Mouse (Mus musculus) C2C12 (cell line): ENCODE data around the gene Prss35. TPM values are rescaled to one million over a fixed set of nuclear protein-coding genes. Genes with fewer than 3 reads are reported as not detected.

Experiments used
- H3K27me3 ChIP-seq: one replicate; pipeline ENCODE4 v1.6.1; 2011; ENCODE audit not compliant: control insufficient read depth, insufficient read depth, insufficient read length
- H3K36me3 ChIP-seq: one replicate; pipeline ENCODE4 v1.6.1; 2011; ENCODE audit not compliant: control insufficient read depth, insufficient read depth
- H3K4me3 ChIP-seq: one replicate; pipeline ENCODE4 v1.5.1; 2011; ENCODE audit warnings: mild to moderate bottlenecking, control low read depth; ENCODE audit not compliant: poor library complexity, insufficient read depth, severe bottlenecking
- H3K79me2 ChIP-seq: one replicate; pipeline ENCODE4 v1.6.1; 2011; ENCODE audit not compliant: control insufficient read depth, insufficient read depth
- H3K79me3 ChIP-seq: one replicate; pipeline ENCODE4 v1.6.1; 2011; ENCODE audit warnings: low read depth, control low read depth
- H3ac ChIP-seq: one replicate; pipeline ENCODE3; 2011; ENCODE audit warnings: low read depth; ENCODE audit not compliant: control insufficient read depth, insufficient read length
- CEBPB ChIP-seq: IDR thresholded peaks from one replicate; pipeline ENCODE4 v1.6.1; 2011; ENCODE audit warnings: low read depth, mild to moderate bottlenecking, control low read depth, moderate library complexity
- CTCF ChIP-seq: IDR thresholded peaks from one replicate; pipeline ENCODE4 v1.5.1; 2011; ENCODE audit not compliant: control insufficient read depth, insufficient read depth, insufficient read length
- FOSL1 ChIP-seq: IDR thresholded peaks from one replicate; pipeline ENCODE4 v1.8.0; 2011; ENCODE audit warnings: mild to moderate bottlenecking, low read length; ENCODE audit not compliant: poor library complexity, insufficient read depth, severe bottlenecking
- MAX ChIP-seq: IDR thresholded peaks from one replicate; pipeline ENCODE4 v1.6.1; 2011; ENCODE audit warnings: mild to moderate bottlenecking, control low read depth
- MYOD1 ChIP-seq: IDR thresholded peaks from one replicate; pipeline ENCODE4 v1.6.1; 2011; ENCODE audit warnings: low read depth; ENCODE audit not compliant: control insufficient read depth, insufficient read length
- MYOG ChIP-seq: IDR thresholded peaks from one replicate; pipeline ENCODE4 v1.6.1; 2011; ENCODE audit not compliant: control insufficient read depth, insufficient read length; ENCODE audit errors: extremely low read depth
- USF1 ChIP-seq: IDR thresholded peaks from one replicate; pipeline ENCODE4 v1.6.1; 2011; ENCODE audit warnings: low read depth, mild to moderate bottlenecking, control low read depth, moderate library complexity
- polyA plus RNA-seq: library from polyadenylated mRNA; unstranded; fragments of >200 nt; fragmentation: generic; extraction: Trizol; gene quantifications from one replicate; pipeline ENCODE4 v1.2.1, GENCODE M21; 2012; ENCODE audit warnings: missing spikeins

The Prss35 gene
- polyA plus RNA-seq, 1 experiment = 0.04 TPM

- no peak for TF ChIP-seq CEBPB
- no peak for TF ChIP-seq FOSL1
- no peak for TF ChIP-seq MYOD1
- TF ChIP-seq USF1 = no peak
- no peak for TF ChIP-seq MAX
- TF ChIP-seq CTCF = no peak
- no peak for TF ChIP-seq MYOG
- H3K36me3 ChIP-seq = no peaks in the 10 kb centered on the region
- H3K79me3 ChIP-seq = no peaks in the 10 kb centered on the region
- H3ac ChIP-seq = no peak overlapping the region
- H3K27me3 ChIP-seq = no peaks in the 10 kb centered on the region
- H3K79me2 ChIP-seq = no peaks in the 10 kb centered on the region
- H3K4me3 ChIP-seq = no peak overlapping the region
Observed at GRCm38 (mm10) chr9:86762477-86763376, 19.3 kb downstream of the Prss35 start.

- Histone ChIP-seq H3K79me2 (no peaks in the 10 kb centered on the region), H3ac (no peak overlapping the region), H3K36me3 (no peaks in the 10 kb centered on the region), H3K27me3 (no peaks in the 10 kb centered on the region), H3K4me3 (no peak overlapping the region), H3K79me3 (no peaks in the 10 kb centered on the region)
- TF ChIP-seq MAX (no peak), CTCF (no peak), USF1 (no peak), MYOD1 (no peak), FOSL1 (no peak), MYOG (no peak), CEBPB (no peak)
Observed at GRCm38 (mm10) chr9:86764002-86764401, 20.6 kb downstream of the Prss35 start.

- Histone ChIP-seq H3K4me3 (no peak overlapping the region), H3K79me2 (no peaks in the 10 kb centered on the region), H3ac (no peak overlapping the region), H3K27me3 (no peaks in the 10 kb centered on the region), H3K79me3 (no peaks in the 10 kb centered on the region), H3K36me3 (no peaks in the 10 kb centered on the region)
- TF ChIP-seq USF1 (no peak), MYOG (no peak)
Observed at GRCm38 (mm10) chr9:86766991-86767390, 23.5 kb downstream of the Prss35 start.

- Histone ChIP-seq H3K36me3 (no peaks in the 10 kb centered on the region), H3ac (no peak overlapping the region), H3K79me2 (no peaks in the 10 kb centered on the region), H3K27me3 (no peaks in the 10 kb centered on the region), H3K79me3 (no peaks in the 10 kb centered on the region), H3K4me3 (no peak overlapping the region)
- TF ChIP-seq CEBPB (no peak), USF1 (no peak), MAX (no peak), CTCF (no peak), FOSL1 (no peak), MYOD1 (no peak), MYOG (no peak)
Observed at GRCm38 (mm10) chr9:86772897-86773296, 29.4 kb downstream of the Prss35 start.

- Histone ChIP-seq H3K27me3 (peaks cover 5% of the 10 kb centered on the region), H3K79me2 (no peaks in the 10 kb centered on the region), H3K79me3 (no peaks in the 10 kb centered on the region), H3ac (no peak overlapping the region), H3K4me3 (no peak overlapping the region), H3K36me3 (no peaks in the 10 kb centered on the region)
- TF ChIP-seq USF1 (no peak), MYOD1 (no peak), FOSL1 (no peak), MAX (no peak), CEBPB (no peak), MYOG (no peak), CTCF (no peak)
Observed at GRCm38 (mm10) chr9:86773996-86774395, 30.5 kb downstream of the Prss35 start.

GRCm38 (mm10) chr9:86775374-86775773, 31.9 kb downstream of the Prss35 start:
- Histone ChIP-seq H3K36me3 (no peaks in the 10 kb centered on the region), H3ac (no peak overlapping the region)
- TF ChIP-seq CTCF (no peak), CEBPB (no peak), MYOD1 (no peak), MYOG (no peak), USF1 (no peak), FOSL1 (no peak), MAX (no peak)

More at GRCm38 (mm10) chr9:86775374-86775773, 31.9 kb downstream of the Prss35 start:
- H3K79me2 ChIP-seq = no peaks in the 10 kb centered on the region
- H3K4me3 ChIP-seq = no peak overlapping the region
- no peaks in the 10 kb centered on the region for H3K79me3 ChIP-seq
- peaks cover 6% of the 10 kb centered on the region for H3K27me3 ChIP-seq
